Mouse (Mus musculus) lung, adult 2 months (tissue): Measurements from ENCODE around the gene Hunk.

ENCODE experiments used
- CTCF ChIP-seq: fragments of 200-500 bp; IDR thresholded peaks from 2 replicates; pipeline ENCODE4 v1.5.1; 2011; ENCODE audit warnings: mild to moderate bottlenecking, low read length, control low read depth; ENCODE audit not compliant: insufficient read depth
- POLR2A ChIP-seq: fragments of 200-500 bp; IDR thresholded peaks from 2 replicates; pipeline ENCODE4 v1.6.1; 2011; ENCODE audit warnings: low read depth, mild to moderate bottlenecking, control low read depth, low read length, borderline replicate concordance; ENCODE audit errors: extremely low read depth

DNA sequence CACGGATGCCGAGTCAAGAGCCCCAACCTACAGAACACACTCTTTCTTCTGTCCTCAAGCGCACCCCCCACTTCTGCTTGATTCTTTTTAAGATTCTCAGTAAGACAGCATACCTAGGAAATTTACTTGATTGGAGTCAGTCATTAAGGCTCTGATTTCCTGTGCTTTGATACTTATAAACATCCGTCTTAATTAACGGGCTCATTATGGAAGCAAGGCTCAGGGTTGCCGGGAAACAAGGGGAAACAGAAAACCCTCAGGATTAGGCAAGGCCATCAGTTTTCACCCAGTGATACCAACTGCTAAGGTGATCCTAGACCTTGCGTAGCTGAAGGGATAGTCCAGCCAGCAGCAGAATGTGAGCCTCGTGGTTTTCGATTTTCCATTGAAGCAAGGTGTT, 162.2 kb downstream of the Hunk start:
- TF ChIP-seq CTCF (no peak), POLR2A (no peak)
